Mouse (Mus musculus) limb, embryonic 13.5 days (tissue): ENCODE measurements around the gene Msx1. TPM values are rescaled to one million over a fixed set of nuclear protein-coding genes. Genes with fewer than 3 reads are reported as not detected.

Experiments used
- ATAC-seq: fragments of 200-750 bp; cut with Nextera tagmentation; 2 replicates; pipeline ENCODE4 v1.8.0; 2017; ENCODE audit warnings: low read depth, moderate number of reproducible peaks, moderate TSS enrichment; ENCODE audit not compliant: low FRiP score
- H3K27ac ChIP-seq: fragments of 300-500 bp; sonication (generic); 2 replicates; pipeline ENCODE4 v1.5.1; 2015; ENCODE audit warnings: inconsistent platforms, mild to moderate bottlenecking, moderate library complexity
- H3K27me3 ChIP-seq: fragments of 300-500 bp; sonication (generic); 2 replicates; pipeline ENCODE4 v1.6.1; 2015; ENCODE audit warnings: mild to moderate bottlenecking, inconsistent platforms
- H3K36me3 ChIP-seq: fragments of 300-500 bp; sonication (generic); 2 replicates; pipeline ENCODE4 v1.6.1; 2015; ENCODE audit warnings: inconsistent platforms, mild to moderate bottlenecking, moderate library complexity
- H3K4me1 ChIP-seq: fragments of 300-500 bp; sonication (generic); 2 replicates; pipeline ENCODE4 v1.6.1; 2015; ENCODE audit warnings: inconsistent platforms
- H3K4me2 ChIP-seq: fragments of 300-500 bp; sonication (generic); replicated peaks from 2 replicates; pipeline ENCODE4 v1.6.1; 2015; ENCODE audit warnings: inconsistent platforms, mild to moderate bottlenecking, moderate library complexity
- H3K4me3 ChIP-seq: fragments of 300-500 bp; sonication (generic); 2 replicates; pipeline ENCODE4 v1.5.1; 2015; ENCODE audit warnings: moderate library complexity, mild to moderate bottlenecking, inconsistent platforms
- H3K9ac ChIP-seq: fragments of 300-500 bp; sonication (generic); 2 replicates; pipeline ENCODE4 v1.6.1; 2015; ENCODE audit warnings: mild to moderate bottlenecking, inconsistent platforms
- H3K9me3 ChIP-seq: fragments of 300-500 bp; sonication (generic); 2 replicates; pipeline ENCODE4 v1.6.1; 2016; ENCODE audit warnings: inconsistent platforms
- WGBS: fragments of 180-500 bp; shearing (Covaris S2); methylation state at CpG from one replicate; pipeline ENCODE4 v1.1.7; 2015; 5-methylcytosine and 5-hydroxymethylcytosine counted together
- polyA plus RNA-seq: library from polyadenylated mRNA; unstranded; fragments of >200 nt; fragmentation: Nextera tagmentation; extraction: Ambion mirVana; gene quantifications from 2 replicates; pipeline ENCODE4 v1.2.1, GENCODE M21; 2015

Msx1 gene
- polyA plus RNA-seq, 1 experiment from 2014 or later, result 338 TPM

- Histone ChIP-seq H3K36me3 (peaks cover 3% of the 10 kb centered on the region; the same call in 1 of the 2 replicates), H3K9me3 (peaks cover 3% of the 10 kb centered on the region; the same call in 1 of the 2 replicates), H3K9ac (peak overlapping the region; percentile 92), H3K4me2 (peak overlapping the region; percentile 83), H3K27me3 (peaks cover 85% of the 10 kb centered on the region), H3K4me3 (peak overlapping the region; percentile 70), H3K27ac (peak overlapping the region; percentile 79), H3K4me1 (peaks cover 57% of the 10 kb centered on the region)
- no peak for ATAC-seq
- WGBS, result 8% methylated on average over 7 of the region's 7 CpGs
Observed at GRCm38 (mm10) chr5:37825111-37825600, 773 bp upstream of the Msx1 start.

- H3K9ac ChIP-seq, result peak overlapping the region; percentile 92
- peak overlapping the region; percentile 83 for H3K27ac ChIP-seq
- no peaks in the 10 kb centered on the region for H3K9me3 ChIP-seq
- ATAC-seq, result peak; percentile 49
- WGBS, result under 1% methylated on average over 58 of the region's 58 CpGs
- peaks cover 61% of the 10 kb centered on the region for H3K4me1 ChIP-seq
- peaks cover 3% of the 10 kb centered on the region; the same call in 1 of the 2 replicates for H3K36me3 ChIP-seq
- peaks cover 85% of the 10 kb centered on the region for H3K27me3 ChIP-seq
- H3K4me2 ChIP-seq, result peak overlapping the region; percentile 83
- H3K4me3 ChIP-seq, result peak overlapping the region; percentile 70
Observed at GRCm38 (mm10) chr5:37823721-37824460, 492 bp downstream of the Msx1 start.

GRCm38 (mm10) chr5:37822791-37823720 lies 1.3 kb downstream of the Msx1 start:
- Histone ChIP-seq H3K4me3 (peak overlapping the region; percentile 70), H3K27me3 (peaks cover 85% of the 10 kb centered on the region), H3K9me3 (no peaks in the 10 kb centered on the region), H3K4me1 (peaks cover 61% of the 10 kb centered on the region), H3K4me2 (peak overlapping the region; percentile 83), H3K9ac (peak overlapping the region; percentile 92), H3K27ac (peak overlapping the region; percentile 83), H3K36me3 (peaks cover 3% of the 10 kb centered on the region; the same call in 1 of the 2 replicates)
- under 1% methylated on average over 42 of the region's 42 CpGs for WGBS
- no peak for ATAC-seq

GRCm38 (mm10) chr5:37822116-37822707 lies 2.2 kb downstream of the Msx1 start:
- Histone ChIP-seq H3K4me3 (peak overlapping the region; percentile 70), H3K36me3 (peaks cover 3% of the 10 kb centered on the region; the same call in 1 of the 2 replicates), H3K9ac (peak overlapping the region; percentile 92), H3K4me1 (peaks cover 64% of the 10 kb centered on the region), H3K27me3 (peaks cover 87% of the 10 kb centered on the region), H3K9me3 (no peaks in the 10 kb centered on the region), H3K27ac (peak overlapping the region; percentile 83), H3K4me2 (peak overlapping the region; percentile 83)
- no peak for ATAC-seq
- 9% methylated on average over 11 of the region's 11 CpGs for WGBS

GRCm38 (mm10) chr5:37821111-37821601 lies 3.2 kb downstream of the Msx1 start:
- 3% methylated on average over 27 of the region's 27 CpGs for WGBS

GRCm38 (mm10) chr5:37820689-37821088 lies 3.7 kb downstream of the Msx1 start:
- H3K27me3 ChIP-seq, result peaks cover 87% of the 10 kb centered on the region
- H3K4me2 ChIP-seq, result peak overlapping the region; percentile 83
- no peak for ATAC-seq
- WGBS, result 16% methylated on average over 8 of the region's 8 CpGs
- H3K4me3 ChIP-seq, result peak overlapping the region; percentile 70
- H3K27ac ChIP-seq, result peak overlapping the region; percentile 83
- H3K4me1 ChIP-seq, result peaks cover 59% of the 10 kb centered on the region
- H3K36me3 ChIP-seq, result peaks cover 3% of the 10 kb centered on the region; the same call in 1 of the 2 replicates
- peak overlapping the region; percentile 92 for H3K9ac ChIP-seq
- no peaks in the 10 kb centered on the region for H3K9me3 ChIP-seq

More at GRCm38 (mm10) chr5:37821111-37821601, 3.2 kb downstream of the Msx1 start:
- H3K27me3 ChIP-seq, result peaks cover 87% of the 10 kb centered on the region
- H3K4me3 ChIP-seq, result peak overlapping the region; percentile 70
- peaks cover 3% of the 10 kb centered on the region; the same call in 1 of the 2 replicates for H3K36me3 ChIP-seq
- H3K4me2 ChIP-seq, result peak overlapping the region; percentile 83
- ATAC-seq, result no peak
- H3K9ac ChIP-seq, result peak overlapping the region; percentile 92
- H3K9me3 ChIP-seq, result no peaks in the 10 kb centered on the region
- peaks cover 64% of the 10 kb centered on the region for H3K4me1 ChIP-seq
- peak overlapping the region; percentile 83 for H3K27ac ChIP-seq

- peak overlapping the region; percentile 62 for H3K4me2 ChIP-seq
- no peaks in the 10 kb centered on the region for H3K9me3 ChIP-seq
- peak overlapping the region; percentile 32 for H3K4me3 ChIP-seq
- peak overlapping the region; percentile 61 for H3K9ac ChIP-seq
- peaks cover 3% of the 10 kb centered on the region; the same call in 1 of the 2 replicates for H3K36me3 ChIP-seq
- H3K27me3 ChIP-seq, result peaks cover 87% of the 10 kb centered on the region
- peaks cover 58% of the 10 kb centered on the region for H3K4me1 ChIP-seq
- H3K27ac ChIP-seq, result peak overlapping the region; percentile 75
- ATAC-seq, result no peak
- 14% methylated on average over 3 of the region's 3 CpGs for WGBS
Observed at GRCm38 (mm10) chr5:37819971-37820370, 4.4 kb downstream of the Msx1 start.

GRCm38 (mm10) chr5:37819541-37819940 lies 4.8 kb downstream of the Msx1 start:
- Histone ChIP-seq H3K4me2 (peak overlapping the region; percentile 62), H3K4me1 (peaks cover 55% of the 10 kb centered on the region), H3K9ac (peak overlapping the region; percentile 61), H3K36me3 (peaks cover 3% of the 10 kb centered on the region; the same call in 1 of the 2 replicates), H3K9me3 (no peaks in the 10 kb centered on the region), H3K27me3 (peaks cover 85% of the 10 kb centered on the region), H3K4me3 (peak overlapping the region; percentile 32), H3K27ac (peak overlapping the region; percentile 75)
- ATAC-seq, result no peak
- WGBS, result 21% methylated on average over 5 of the region's 5 CpGs

GRCm38 (mm10) chr5:37818533-37819215 lies 5.7 kb downstream of the Msx1 start:
- H3K27me3 ChIP-seq, result peaks cover 85% of the 10 kb centered on the region
- H3K4me1 ChIP-seq, result peaks cover 48% of the 10 kb centered on the region
- H3K27ac ChIP-seq, result peak overlapping the region; percentile 75
- WGBS, result 2% methylated on average over 25 of the region's 25 CpGs
- peak overlapping the region; percentile 32 for H3K4me3 ChIP-seq
- ATAC-seq, result 0 out of 2 replicates have a peak, but pooled peaks have one; percentile 8
- H3K9ac ChIP-seq, result peak overlapping the region; percentile 61
- H3K4me2 ChIP-seq, result peak overlapping the region; percentile 62
- H3K9me3 ChIP-seq, result no peaks in the 10 kb centered on the region
- peaks cover 3% of the 10 kb centered on the region; the same call in 1 of the 2 replicates for H3K36me3 ChIP-seq

GRCm38 (mm10) chr5:37817658-37818532 lies 6.5 kb downstream of the Msx1 start:
- no peak for ATAC-seq
- WGBS, result 3% methylated on average over 34 of the region's 34 CpGs
- H3K9ac ChIP-seq, result peak overlapping the region; percentile 61; the same call in 1 of the 2 replicates
- no peaks in the 10 kb centered on the region for H3K9me3 ChIP-seq
- H3K27me3 ChIP-seq, result peaks cover 85% of the 10 kb centered on the region
- H3K4me1 ChIP-seq, result peaks cover 44% of the 10 kb centered on the region
- H3K36me3 ChIP-seq, result peaks cover 3% of the 10 kb centered on the region; the same call in 1 of the 2 replicates
- H3K27ac ChIP-seq, result peak overlapping the region; percentile 75
- peak overlapping the region; percentile 32 for H3K4me3 ChIP-seq
- H3K4me2 ChIP-seq, result peak overlapping the region; percentile 62
